Mouse (Mus musculus) CH12F3 (cell line): ENCODE measurements around the gene Rasgef1b.

ENCODE experiments used
- in situ Hi-C: fragments of 300-500 bp; cut with MboI; formaldehyde crosslinking; loops from 2 replicates; pipeline ENCODE4 v1.14.3; 2020; ENCODE audit warnings: low sequenced_read_pairs

Rasgef1b gene

GRCm38 (mm10) chr5:99266301-99266700 lies 462.6 kb downstream of the Rasgef1b start:
- in situ Hi-C loops, result loop anchor here (25.0 kb wide), 1 partner anchor 296 kb away; no protein-coding TSS in a partner anchor

DNA sequence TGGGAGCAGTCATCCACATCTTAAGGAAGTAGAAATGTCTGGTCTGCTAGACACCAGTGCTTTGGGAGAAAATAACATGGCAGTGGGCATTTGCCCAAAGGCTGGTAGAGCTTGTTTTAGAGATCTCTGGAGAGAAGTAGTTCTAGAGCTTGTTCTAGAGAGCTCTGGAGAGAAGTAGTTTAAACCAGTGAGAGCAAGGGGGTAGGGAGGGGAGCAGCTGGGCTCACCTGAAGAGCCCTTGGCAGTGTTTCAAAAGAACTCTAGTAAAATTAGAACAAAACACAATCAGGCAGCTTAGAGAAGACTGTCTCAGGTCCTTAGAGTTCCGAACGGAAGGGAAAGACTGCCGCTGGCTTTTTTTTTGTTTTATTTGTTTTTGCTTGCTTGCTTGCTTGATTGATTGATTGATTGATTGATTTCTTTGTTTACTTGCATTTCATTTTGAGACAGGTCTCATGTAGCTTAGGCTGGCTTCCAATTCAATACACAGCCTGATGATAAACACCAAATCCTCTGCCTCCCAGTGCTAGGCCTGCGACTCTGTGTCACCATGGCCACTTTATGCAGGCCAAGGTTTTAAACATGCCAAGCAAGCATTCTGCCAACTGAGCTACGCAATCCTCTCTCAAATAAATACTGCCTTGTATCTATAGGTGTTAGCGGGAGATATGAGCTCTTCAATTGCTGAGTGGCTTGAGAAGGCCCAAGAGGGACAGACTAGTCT lies 466.5 kb downstream of the Rasgef1b start:
- in situ Hi-C loops, result loop anchor here (25.0 kb wide), 1 partner anchor 300 kb away; no protein-coding TSS in a partner anchor

- in situ Hi-C loops, result loop anchor here (25.0 kb wide), 1 partner anchor 301 kb away; no protein-coding TSS in a partner anchor
These were observed 467.6 kb downstream of the Rasgef1b start for GRCm38 (mm10) chr5:99261121-99261724.

GRCm38 (mm10) chr5:99258003-99258500 lies 470.8 kb downstream of the Rasgef1b start:
- in situ Hi-C loops, result loop anchor here (25.0 kb wide), 1 partner anchor 304 kb away; no protein-coding TSS in a partner anchor

GRCm38 (mm10) chr5:99252203-99253135 lies 476.4 kb downstream of the Rasgef1b start:
- in situ Hi-C loops, result loop anchor here (25.0 kb wide), 1 partner anchor 310 kb away; no protein-coding TSS in a partner anchor

- in situ Hi-C loops, result loop anchor here (25.0 kb wide), 1 partner anchor 311 kb away; no protein-coding TSS in a partner anchor
These were observed 477.3 kb downstream of the Rasgef1b start for GRCm38 (mm10) chr5:99251379-99252202.

DNA sequence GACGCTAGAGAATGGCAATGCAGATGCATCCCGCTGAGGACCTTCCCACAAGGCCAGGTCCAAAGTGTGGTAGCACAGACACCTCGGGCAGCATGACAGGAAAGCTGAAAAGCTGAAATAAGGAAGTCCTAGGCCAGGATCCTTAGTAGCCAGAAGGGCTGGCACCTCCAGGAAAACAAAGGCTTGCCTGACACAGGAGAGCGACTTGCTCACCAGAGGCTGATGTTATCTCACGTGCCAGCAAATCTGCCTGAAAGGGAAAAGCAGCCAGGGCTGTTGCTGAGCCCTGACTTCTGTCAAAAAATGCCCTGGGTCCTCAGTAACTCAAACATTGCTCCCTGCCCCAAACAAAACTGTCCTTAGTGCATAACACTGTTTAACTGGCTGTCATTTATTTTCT lies 478.0 kb downstream of the Rasgef1b start:
- in situ Hi-C loops, result loop anchor here (25.0 kb wide), 1 partner anchor 311 kb away; no protein-coding TSS in a partner anchor

- in situ Hi-C loops, result no loop called here
These were observed 480.4 kb downstream of the Rasgef1b start for GRCm38 (mm10) chr5:99248501-99248900.

- in situ Hi-C loops, result no loop called here
These were observed 480.9 kb downstream of the Rasgef1b start for GRCm38 (mm10) chr5:99247915-99248314.

- in situ Hi-C loops, result no loop called here
These were observed 481.4 kb downstream of the Rasgef1b start for GRCm38 (mm10) chr5:99247441-99247840.

DNA sequence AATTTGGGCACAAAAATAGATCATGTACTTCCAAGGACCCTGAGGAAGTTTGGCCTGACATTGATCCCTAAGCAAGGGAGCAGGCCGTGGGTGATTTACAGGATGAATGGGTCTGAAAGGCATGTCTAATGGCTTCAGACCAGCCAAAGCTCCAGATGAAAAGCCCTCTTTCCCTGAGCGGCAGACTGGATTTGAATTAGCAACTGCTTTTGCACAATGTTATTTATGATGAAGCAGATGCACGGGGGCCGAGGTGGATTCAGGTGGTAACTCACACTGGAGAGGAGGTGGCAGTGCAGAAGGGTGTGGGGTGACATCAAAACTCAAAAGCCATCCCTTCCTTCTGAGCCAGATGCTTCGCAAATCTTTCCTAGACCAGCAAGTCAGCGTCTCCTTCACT lies 481.9 kb downstream of the Rasgef1b start:
- in situ Hi-C loops, result no loop called here

DNA sequence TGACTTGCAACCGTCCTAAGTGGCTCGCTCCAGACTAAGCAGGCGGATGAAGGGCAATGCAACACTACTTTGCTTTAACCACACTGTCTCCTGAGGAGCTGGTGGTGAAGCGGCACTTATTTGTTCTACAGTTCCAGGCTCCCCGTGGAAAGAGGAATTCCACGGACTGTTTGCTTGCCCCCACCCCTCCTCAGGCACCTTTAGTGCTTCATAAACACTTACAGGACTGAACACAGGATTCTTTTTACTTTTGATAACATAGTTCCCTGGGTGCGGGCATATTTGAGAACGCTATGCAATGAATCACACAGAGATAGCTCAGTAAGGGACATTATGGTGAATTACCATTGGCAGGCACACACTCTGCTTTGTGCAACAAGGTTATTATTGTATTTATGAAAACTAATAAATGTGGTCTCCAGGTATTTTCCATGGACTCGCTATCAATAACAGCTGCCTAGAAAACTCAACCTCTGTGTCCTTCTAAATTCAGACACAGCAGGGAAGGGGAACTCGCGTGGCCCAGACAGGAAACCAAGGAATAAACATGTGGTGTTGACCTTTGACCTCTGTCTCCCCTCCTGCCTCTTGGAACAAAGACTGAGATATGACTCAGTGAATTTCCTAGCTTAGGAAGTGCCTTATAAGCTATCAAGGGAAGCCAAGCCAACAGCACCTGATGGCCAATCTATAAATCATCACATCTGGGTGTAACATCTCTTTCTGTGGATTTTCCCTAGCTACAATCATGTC lies 486.7 kb downstream of the Rasgef1b start:
- in situ Hi-C loops, result no loop called here

DNA sequence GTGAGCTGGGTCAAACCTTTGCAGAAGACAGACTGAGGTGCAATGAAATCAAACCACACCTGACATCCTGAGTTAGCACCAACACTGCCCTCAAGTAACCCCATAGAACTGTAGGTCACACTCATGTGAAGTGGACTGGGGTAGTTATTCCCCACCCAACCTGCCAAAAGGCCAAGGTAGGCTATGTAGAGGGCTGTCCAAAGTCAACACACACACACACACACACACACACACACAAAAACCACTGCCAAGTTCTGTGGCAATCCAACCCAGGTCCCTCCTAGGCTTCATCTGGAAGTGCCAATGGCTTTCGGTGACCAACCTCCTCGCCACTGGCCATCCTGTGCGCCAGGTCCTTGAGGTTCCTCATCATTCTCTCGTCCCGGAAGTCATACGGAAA lies 488.4 kb downstream of the Rasgef1b start:
- in situ Hi-C loops, result no loop called here

GRCm38 (mm10) chr5:99239677-99240076 lies 489.2 kb downstream of the Rasgef1b start:
- in situ Hi-C loops, result no loop called here

DNA sequence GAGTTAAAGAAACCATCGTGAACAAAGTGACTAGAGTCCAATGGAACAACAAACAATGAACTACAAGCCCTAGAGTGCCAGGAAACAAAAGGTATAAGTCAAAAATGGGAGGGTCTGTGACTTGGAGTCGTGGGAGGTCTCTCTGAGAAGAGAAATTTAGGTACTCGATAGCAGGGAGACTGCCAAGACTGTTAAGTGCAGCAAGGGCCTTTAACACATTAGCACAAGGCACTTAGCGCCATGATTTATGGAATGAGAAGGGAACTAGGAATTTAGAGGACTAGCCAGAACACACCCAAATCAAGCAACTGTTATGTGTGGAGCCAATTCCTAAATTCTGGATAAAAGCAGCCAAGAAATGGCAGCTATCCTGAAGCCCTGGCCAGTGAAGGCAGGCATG lies 490.7 kb downstream of the Rasgef1b start:
- in situ Hi-C loops, result no loop called here

DNA sequence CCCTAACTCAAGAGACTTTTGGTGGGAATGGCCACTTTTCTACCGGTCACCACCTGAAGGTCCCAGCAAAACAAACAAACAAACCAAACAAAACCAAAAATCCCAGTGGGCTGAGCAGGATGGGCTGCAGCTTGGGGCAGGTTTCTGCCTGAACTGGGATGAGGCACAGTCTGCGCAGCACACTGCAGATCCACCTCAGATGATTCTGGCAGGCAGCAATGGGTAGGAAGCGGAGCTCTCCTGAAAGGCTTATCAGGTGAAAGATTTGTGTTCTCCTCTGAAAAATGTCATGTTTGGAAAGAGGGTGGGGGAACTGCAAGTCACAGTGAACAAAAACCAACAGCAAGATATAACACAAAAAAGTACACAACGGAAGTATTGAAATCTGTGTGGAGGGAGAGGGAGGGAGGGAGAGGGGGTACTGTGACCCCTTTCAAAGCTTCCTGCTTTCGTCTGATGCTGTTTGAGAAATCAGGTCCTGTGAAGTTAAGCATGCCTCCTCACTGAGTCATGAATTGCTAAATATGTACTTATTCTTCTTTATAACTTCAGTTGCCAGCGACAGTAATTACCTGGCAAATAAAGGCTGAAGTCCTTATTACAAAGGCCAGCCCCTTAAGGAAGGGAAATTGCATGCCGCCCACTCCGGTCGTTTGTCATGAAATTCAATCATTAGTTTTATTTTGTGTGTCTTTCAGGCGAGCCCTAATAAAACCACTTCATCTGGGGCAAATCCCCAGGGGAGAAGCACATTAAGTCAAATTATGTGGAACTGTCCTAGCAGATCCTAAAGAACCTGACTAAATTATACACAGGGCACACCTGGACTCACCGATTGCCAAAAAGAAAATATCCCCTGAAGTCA lies 491.7 kb downstream of the Rasgef1b start:
- in situ Hi-C loops, result no loop called here

GRCm38 (mm10) chr5:99236431-99236830 lies 492.4 kb downstream of the Rasgef1b start:
- in situ Hi-C loops, result no loop called here

DNA sequence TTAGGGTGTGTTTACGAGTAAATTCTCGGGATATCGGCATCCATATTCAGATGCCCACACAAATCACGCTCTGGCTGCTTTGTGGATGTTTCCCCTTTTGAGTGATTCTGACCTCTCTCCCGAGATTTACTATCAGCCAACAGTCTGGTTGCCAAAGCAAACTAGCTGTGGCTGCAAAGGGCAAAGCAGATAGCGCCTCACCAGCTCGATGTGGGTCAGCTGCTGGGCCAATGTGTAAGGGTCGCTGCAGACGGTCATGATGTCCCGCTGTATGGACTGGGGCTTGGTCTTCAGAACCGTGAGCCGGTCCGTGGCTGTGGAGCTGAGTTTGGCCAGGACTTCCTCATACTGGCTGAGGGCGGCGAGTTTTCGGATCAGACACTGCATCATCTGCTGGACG lies 494.6 kb downstream of the Rasgef1b start:
- in situ Hi-C loops, result no loop called here
